Mouse (Mus musculus) liver, embryonic 14.5 days (tissue): ENCODE data around the gene Fam131b.

ENCODE experiments used
- CTCF ChIP-seq: IDR thresholded peaks from 2 replicates; pipeline ENCODE4 v1.5.1; 2016; ENCODE audit warnings: antibody characterized with exemption, low read depth, control low read depth
- EP300 ChIP-seq: IDR thresholded peaks from 2 replicates; pipeline ENCODE4 v1.6.1; 2016; ENCODE audit warnings: antibody characterized with exemption, low read depth

DNA sequence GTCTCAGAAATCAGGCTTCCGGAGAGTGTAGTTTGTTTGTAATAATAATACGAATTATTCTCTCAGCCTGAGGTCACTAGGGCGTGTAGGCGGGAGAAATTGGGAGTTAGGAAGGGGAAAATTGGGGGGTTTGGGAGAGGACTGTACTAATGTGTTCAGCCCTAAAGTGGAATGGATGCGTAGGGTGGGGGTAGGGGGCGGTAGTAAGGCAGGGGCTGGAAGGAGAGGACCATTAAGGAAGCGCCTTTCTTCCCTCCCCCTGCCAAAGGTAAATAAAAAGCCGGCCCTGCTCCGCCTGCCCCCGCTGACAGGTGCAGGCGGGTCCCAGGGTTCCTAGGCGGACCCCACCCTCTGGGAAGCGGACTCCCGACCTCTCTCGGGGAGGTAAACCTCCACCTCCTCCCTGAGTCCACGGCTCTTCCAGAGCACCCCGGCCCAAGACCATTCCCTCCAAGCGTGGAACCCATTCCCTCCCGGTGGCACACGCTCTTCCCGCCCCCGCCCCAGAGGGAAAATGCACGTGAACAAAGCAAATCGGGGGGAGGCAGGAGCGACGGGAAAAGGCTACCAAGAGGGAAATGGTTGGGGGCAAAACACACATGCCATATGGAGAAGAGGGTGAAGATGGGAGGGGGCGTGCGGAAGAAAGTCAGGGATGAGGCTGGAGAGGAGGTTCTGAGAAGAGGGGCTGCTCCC, 924 bp downstream of the Fam131b start:
- TF ChIP-seq CTCF (no peak), EP300 (no peak)
